Mouse (Mus musculus) heart, postnatal 0 days (tissue): ENCODE measurements around the gene Wnk2. TPM values are rescaled to one million over a fixed set of nuclear protein-coding genes. Genes with fewer than 3 reads are reported as not detected.

Experiments
- ATAC-seq: fragments of 200-750 bp; cut with Nextera tagmentation; 2 replicates; pipeline ENCODE4 v1.8.0; 2017; ENCODE audit warnings: low read depth, moderate number of reproducible peaks, moderate library complexity; ENCODE audit not compliant: insufficient read depth
- DNase-seq: peaks from one replicate; pipeline ENCODE4 v3.0.0-alpha.2; 2016; ENCODE audit warnings: low spot score
- H3K27ac ChIP-seq: fragments of 300-500 bp; sonication (generic); 2 replicates; pipeline ENCODE4 v1.5.1; 2014; ENCODE audit warnings: low read depth, mild to moderate bottlenecking
- H3K27me3 ChIP-seq: fragments of 300-500 bp; sonication (generic); 2 replicates; pipeline ENCODE4 v1.6.1; 2014; ENCODE audit warnings: low read length, mixed read lengths; ENCODE audit not compliant: control insufficient read depth, insufficient read depth
- H3K36me3 ChIP-seq: fragments of 300-500 bp; sonication (generic); replicated peaks from 2 replicates; pipeline ENCODE4 v1.6.1; 2014; ENCODE audit warnings: low read length, mixed read lengths; ENCODE audit not compliant: control insufficient read depth, insufficient read depth
- H3K4me1 ChIP-seq: fragments of 300-500 bp; sonication (generic); 2 replicates; pipeline ENCODE4 v1.6.1; 2014; ENCODE audit warnings: antibody characterized with exemption; ENCODE audit not compliant: control insufficient read depth, insufficient read depth
- H3K4me2 ChIP-seq: fragments of 300-500 bp; sonication (generic); 2 replicates; pipeline ENCODE4 v1.6.1; 2014; ENCODE audit warnings: low read depth, mild to moderate bottlenecking, low read length, moderate library complexity
- H3K4me3 ChIP-seq: fragments of 300-500 bp; sonication (generic); 2 replicates; pipeline ENCODE4 v1.5.1; 2014; ENCODE audit warnings: low read depth, low read length
- H3K9ac ChIP-seq: fragments of 300-500 bp; sonication (generic); replicated peaks from 2 replicates; pipeline ENCODE4 v1.6.1; 2014; ENCODE audit warnings: low read depth, low read length, mixed read lengths
- H3K9me3 ChIP-seq: fragments of 300-500 bp; sonication (generic); replicated peaks from 2 replicates; pipeline ENCODE4 v1.6.1; 2016; ENCODE audit warnings: low read length; ENCODE audit not compliant: control insufficient read depth
- CTCF ChIP-seq: IDR thresholded peaks from 2 replicates; pipeline ENCODE4 v1.5.1; 2016; ENCODE audit warnings: antibody characterized with exemption, control low read depth, low read depth
- EP300 ChIP-seq: IDR thresholded peaks from 2 replicates; pipeline ENCODE4 v1.6.1; 2016; ENCODE audit warnings: antibody characterized with exemption, low read depth
- WGBS: fragments of 180-500 bp; shearing (Covaris S2); extraction: QIAGEN DNeasy Blood & Tissue Kit; methylation state at CpG from one replicate; pipeline ENCODE4 v1.1.7; 2014; 5-methylcytosine and 5-hydroxymethylcytosine counted together
- polyA plus RNA-seq: library from polyadenylated mRNA; unstranded; fragments of >200 nt; fragmentation: Nextera tagmentation; extraction: Ambion mirVana; gene quantifications from 2 replicates; pipeline ENCODE4 v1.2.1, GENCODE M21; 2015
- total RNA-seq: library from RNA; depleted of rRNA; stranded (reverse); fragments of >200 nt; gene quantifications from 2 replicates; pipeline ENCODE4 v1.2.3, GENCODE M21; 2014; ENCODE audit warnings: low replicate concordance; rRNA removed

The Wnk2 gene
- total RNA-seq (5.4 and 5.5 TPM in 2 replicates), polyA plus RNA-seq (1.5 TPM in 2 replicates)

DNA sequence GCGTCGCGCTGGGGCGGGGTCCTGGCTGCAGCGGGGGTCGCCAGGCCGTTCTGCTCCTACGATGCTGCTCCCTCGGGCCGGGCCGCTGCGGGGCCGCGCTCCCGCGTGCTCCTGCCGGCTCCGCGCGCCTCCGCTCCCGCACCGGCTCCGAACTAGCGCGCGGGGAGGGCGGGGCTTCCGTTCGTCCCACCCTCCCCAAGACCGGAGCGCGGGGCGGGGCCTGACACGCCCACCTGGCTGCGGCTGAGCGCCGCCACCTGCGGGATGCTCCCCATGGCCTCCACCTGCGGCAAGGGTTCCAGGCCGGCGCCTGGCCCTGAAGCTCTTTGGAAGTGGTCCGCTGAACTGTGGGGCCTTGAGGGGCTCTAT lies at the start of gene Wnk2:
TSS of gene Wnk2 (minus strand) at position 157 of the 369 bp plus-strand sequence.
- Histone ChIP-seq H3K9ac (peak within 1 kb of the TSS; percentile 61), H3K36me3 (no peaks in the 10 kb centered on the region), H3K4me3 (peak within 1 kb of the TSS; percentile 75), H3K4me2 (peak within 1 kb of the TSS; percentile 100), H3K27me3 (peaks cover 56% of the 10 kb centered on the region), H3K4me1 (peaks cover 26% of the 10 kb centered on the region), H3K27ac (no peak within 1 kb of the TSS), H3K9me3 (no peaks in the 10 kb centered on the region)
- under 1% methylated on average over 37 of the region's 43 CpGs for WGBS
- DNase-seq (no peak), ATAC-seq (peak; percentile 62)
- TF ChIP-seq CTCF (no peak), EP300 (no peak)

DNA sequence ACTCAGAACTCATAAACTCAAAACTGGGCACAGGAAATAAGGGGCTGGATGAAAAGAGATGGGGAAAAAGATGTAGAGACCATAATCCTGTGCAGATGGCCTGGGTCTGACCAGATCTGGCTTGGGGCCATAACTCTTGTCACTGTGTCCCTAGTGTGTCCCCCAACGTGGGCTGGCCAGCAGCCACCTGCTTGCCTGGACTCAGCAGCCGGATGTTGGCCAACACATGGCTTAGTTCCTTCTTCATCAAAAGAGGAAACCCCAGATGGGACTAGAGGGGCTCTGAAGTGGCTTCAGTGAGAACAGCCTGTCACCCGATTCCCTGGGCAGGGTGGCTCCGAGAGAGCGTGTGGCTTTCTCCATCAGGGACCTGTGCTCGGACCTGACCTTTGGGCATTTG lies 49.0 kb upstream of the Wnk2 start:
- TF ChIP-seq EP300: no peak
- no peak for TF ChIP-seq CTCF
- 50% methylated on average over 6 of the region's 6 CpGs for WGBS
- Histone ChIP-seq H3K4me3 (no peak overlapping the region), H3K4me2 (no peak overlapping the region), H3K9me3 (no peaks in the 10 kb centered on the region), H3K27me3 (no peaks in the 10 kb centered on the region), H3K27ac (no peak overlapping the region), H3K9ac (no peak overlapping the region), H3K4me1 (no peaks in the 10 kb centered on the region), H3K36me3 (peaks cover 25% of the 10 kb centered on the region)
- ATAC-seq (no peak), DNase-seq (no peak)

DNA sequence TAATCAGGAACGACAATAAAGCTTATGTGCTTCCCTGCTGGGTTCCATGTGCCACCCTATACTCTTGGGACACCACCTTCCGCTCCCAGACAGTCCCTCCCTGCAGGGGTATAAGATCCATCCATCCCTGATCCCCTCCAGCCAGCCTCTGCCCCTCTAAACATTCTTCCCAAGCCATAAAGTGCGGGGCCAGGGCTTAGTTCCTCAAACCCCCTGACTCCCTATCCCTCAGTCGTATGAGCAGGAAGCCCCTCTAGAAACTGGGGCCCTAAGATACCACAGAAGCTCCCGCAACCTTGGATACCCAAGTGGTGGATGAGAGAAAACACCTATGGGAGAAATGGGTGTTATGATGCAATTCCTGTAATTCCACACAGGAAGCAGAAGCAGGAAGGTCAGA lies 48.4 kb upstream of the Wnk2 start:
- Histone ChIP-seq H3K4me1 (peaks cover 3% of the 10 kb centered on the region), H3K36me3 (peaks cover 25% of the 10 kb centered on the region), H3K27ac (no peak overlapping the region), H3K9ac (no peak overlapping the region), H3K27me3 (no peaks in the 10 kb centered on the region), H3K9me3 (no peaks in the 10 kb centered on the region), H3K4me2 (no peak overlapping the region), H3K4me3 (no peak overlapping the region)
- 72% methylated on average over 5 of the region's 5 CpGs for WGBS
- DNase-seq (no peak), ATAC-seq (no peak)
- no peak for TF ChIP-seq EP300
- no peak for TF ChIP-seq CTCF

DNA sequence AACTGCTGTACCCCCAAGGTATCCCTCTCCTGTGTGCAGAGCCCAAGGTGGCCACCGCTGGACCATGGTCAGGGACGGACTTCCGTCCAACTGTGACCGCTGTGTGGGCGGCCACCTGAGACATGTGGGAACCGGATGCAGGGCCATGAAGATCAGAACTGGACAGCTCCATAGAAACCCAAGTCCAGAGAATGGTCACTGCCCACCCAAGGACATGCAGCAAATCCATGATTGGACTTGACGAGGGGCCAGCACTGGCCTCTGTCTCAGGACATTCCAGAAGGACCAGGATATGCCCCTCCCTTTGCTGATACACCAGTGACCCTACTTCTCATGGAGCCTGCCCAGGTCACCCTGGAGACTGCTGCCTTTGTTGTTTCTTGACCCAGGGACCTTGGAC lies 47.8 kb upstream of the Wnk2 start:
- Histone ChIP-seq H3K4me1 (peaks cover 8% of the 10 kb centered on the region), H3K27ac (no peak overlapping the region), H3K27me3 (no peaks in the 10 kb centered on the region), H3K9me3 (no peaks in the 10 kb centered on the region), H3K9ac (no peak overlapping the region), H3K36me3 (peaks cover 25% of the 10 kb centered on the region), H3K4me3 (no peak overlapping the region), H3K4me2 (no peak overlapping the region)
- 87% methylated on average over 7 of the region's 7 CpGs for WGBS
- TF ChIP-seq CTCF: no peak
- no peak for TF ChIP-seq EP300
- DNase-seq (no peak), ATAC-seq (no peak)

DNA sequence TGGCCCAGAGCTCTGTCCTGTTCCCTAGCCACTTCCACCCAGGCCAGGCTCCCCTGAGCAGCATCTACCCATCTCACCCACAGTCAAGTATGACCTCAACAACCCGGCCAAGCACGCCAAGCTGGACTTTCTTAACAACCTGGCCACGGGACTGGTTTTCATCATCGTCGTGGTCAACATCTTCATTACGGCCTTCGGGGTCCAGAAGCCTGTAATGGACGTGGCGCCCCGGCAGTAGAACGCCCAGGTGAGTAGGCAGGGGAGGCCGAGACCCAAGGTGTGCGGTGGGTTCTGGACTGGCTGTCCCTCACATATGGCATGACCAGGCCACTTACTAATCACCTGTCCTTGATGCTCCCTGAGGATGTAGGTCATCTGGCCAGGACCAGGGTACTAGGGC lies 47.0 kb upstream of the Wnk2 start:
- no peak overlapping the region for H3K4me3 ChIP-seq

DNA sequence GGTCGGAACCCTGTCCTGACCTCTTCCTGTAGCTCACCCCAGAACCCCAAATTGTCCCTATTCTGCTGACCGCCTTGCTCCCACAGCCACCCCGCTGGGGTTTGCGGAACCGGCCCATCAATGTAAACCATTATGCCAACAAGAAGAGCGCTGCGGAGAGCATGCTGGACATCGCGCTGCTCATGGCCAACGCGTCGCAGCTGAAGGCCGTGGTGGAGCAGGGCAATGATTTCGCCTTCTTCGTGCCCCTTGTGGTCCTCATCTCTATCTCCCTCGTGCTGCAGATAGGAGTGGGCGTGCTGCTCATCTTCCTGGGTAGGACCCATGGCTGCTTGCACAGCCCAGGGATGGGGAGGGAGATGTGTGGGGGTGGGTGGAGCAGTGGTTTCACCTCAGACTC lies 45.8 kb upstream of the Wnk2 start:
- peaks cover 27% of the 10 kb centered on the region for H3K4me1 ChIP-seq
- no peaks in the 10 kb centered on the region for H3K9me3 ChIP-seq
- TF ChIP-seq EP300: no peak
- TF ChIP-seq CTCF: no peak
- WGBS: 93% methylated on average over 17 of the region's 17 CpGs
- H3K9ac ChIP-seq: no peak overlapping the region
- no peak overlapping the region for H3K4me3 ChIP-seq
- ATAC-seq: no peak
- no peak overlapping the region for H3K4me2 ChIP-seq
- peaks cover 25% of the 10 kb centered on the region for H3K36me3 ChIP-seq
- DNase-seq: no peak
- H3K27me3 ChIP-seq: no peaks in the 10 kb centered on the region
- no peak overlapping the region for H3K27ac ChIP-seq

More for the DNA sequence above, 47.0 kb upstream of the Wnk2 start:
- Histone ChIP-seq H3K27me3 (no peaks in the 10 kb centered on the region), H3K36me3 (peaks cover 25% of the 10 kb centered on the region), H3K4me1 (peaks cover 17% of the 10 kb centered on the region), H3K27ac (no peak overlapping the region), H3K4me2 (no peak overlapping the region), H3K9ac (no peak overlapping the region), H3K9me3 (no peaks in the 10 kb centered on the region)
- ATAC-seq (no peak), DNase-seq (no peak)
- WGBS: 94% methylated on average over 13 of the region's 13 CpGs
- TF ChIP-seq CTCF (no peak), EP300 (no peak)
